Mouse (Mus musculus) natural killer cell, adult 2 months (primary cell): ENCODE results near the gene Rab40c.

ENCODE experiments used
- DNase-seq, 2 experiments: peaks; one replicate each; pipeline ENCODE4 v3.0.0; 2022; ENCODE audit warnings: low spot score in 2 of 2

Rab40c gene

DNA sequence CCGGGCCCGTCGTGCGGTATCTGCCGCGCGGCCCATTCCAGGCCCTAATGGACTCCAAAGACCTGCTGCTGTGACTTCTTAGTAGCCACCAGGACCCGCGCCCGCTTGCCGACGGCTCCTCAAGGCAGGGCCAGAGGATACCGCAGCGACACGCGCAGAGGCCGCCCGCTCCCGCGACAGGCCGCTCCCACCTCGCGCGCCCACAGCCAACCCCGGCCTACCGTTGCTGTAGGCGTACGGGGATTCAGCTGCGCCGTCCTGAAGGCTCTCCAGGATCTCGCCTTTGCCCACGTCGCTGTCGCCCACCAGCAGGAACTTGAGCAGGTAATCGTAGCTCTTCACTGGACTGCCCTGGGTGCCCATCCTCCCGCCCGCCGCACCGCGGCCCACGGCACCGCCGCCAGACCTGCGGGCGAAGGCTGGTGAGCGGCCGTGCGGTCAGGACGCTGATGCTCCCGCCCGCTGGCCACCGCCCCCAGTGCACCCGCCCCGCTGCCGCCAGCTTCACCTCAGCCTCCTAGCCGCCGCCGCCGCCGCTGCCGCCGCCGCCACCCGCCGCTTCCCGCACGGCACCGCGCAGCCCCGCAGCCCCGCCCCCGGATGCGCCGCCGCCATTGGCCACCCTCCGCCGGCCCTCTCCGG lies at the start of gene Rab40c:
TSS of gene Rab40c (minus strand) at position 584 of the 642 bp plus-strand sequence.
- no peak for DNase-seq

DNA sequence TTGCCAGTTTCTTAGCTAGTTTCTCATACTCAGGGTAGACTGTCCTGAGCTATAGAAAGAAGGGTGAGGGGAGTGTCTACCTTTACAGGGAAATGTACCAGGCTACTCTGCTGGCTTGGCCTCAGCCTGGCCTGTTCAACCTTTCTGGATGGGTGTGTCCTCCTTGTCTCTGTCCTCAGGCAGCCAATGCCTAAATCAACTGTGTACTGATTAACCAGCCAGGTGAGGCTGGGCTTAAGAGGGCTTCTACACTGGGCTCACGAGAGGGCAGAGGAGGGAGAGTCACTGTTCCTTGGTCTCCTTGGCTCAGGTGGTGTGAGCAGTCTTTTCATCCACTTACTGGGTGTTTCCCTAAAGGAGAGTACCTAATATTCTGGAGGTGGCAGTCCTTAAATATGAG lies 48.6 kb upstream of the Rab40c start:
- DNase-seq: no peak

GRCm38 (mm10) chr17:25967652-25968051 lies 48.1 kb upstream of the Rab40c start:
- DNase-seq: no peak

DNA sequence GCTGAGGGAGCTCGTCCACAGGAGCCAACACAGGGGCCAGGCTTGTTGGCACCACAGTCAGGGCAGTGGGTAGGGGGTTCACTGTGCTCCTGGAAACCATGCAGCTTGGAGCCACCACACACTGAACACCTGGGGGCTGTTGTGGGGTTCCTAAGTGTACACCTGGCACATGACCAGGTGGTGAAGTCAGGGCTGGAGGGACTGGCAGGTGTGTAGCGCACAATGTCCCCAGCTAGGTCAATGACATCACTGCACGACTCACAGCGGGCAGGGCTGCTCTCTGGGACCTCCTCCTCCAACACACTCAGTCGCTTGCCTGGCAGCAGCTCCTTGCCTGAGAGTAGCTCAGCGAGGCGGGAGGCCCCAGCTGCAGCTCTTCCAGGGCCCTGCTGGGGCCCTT lies 44.7 kb upstream of the Rab40c start:
- no peak for DNase-seq

GRCm38 (mm10) chr17:25962413-25962905 lies 42.9 kb upstream of the Rab40c start:
- no peak for DNase-seq

- no peak for DNase-seq
Measured at GRCm38 (mm10) chr17:25961566-25961965, 42.0 kb upstream of the Rab40c start.

DNA sequence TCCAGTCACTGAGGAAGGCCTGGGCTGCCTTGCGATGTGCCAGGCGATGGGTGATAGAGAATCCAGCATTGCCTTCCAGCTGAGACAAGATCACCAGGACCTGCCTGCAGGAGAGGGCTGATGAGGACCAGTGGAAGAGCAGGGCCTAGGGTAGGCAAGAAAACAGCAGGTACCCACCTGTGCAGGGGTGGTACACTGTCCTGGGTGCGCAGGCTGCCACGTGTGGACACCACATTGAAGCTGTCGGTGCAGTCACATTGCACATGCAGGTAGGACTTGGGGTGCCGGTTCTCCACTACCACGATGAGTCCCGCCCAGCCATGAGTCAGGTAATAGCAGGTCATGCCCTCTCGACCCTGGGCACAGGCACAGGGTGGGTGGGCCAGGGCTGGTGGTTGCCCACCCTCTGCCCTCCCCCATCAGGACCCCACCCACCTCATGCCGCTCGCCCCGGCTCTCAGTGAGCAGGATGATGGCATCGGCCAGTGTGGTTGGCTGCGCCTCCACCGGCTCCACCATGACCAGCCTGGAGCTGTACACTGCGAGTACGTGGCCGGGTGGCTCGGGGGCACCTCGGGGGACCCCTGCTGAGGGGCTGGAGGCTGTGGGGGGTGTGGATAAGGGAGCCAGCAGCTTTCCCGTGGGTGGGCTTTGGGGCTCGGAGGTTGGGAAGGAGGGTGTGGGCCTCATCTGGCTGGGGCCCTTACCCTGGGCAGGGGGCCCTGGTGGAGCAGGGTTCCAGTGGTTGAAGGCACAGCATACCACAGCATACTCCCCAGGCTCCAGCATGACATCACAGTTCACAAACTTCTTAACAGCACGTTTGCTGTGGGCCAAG lies 40.3 kb upstream of the Rab40c start:
- DNase-seq: no peak

DNA sequence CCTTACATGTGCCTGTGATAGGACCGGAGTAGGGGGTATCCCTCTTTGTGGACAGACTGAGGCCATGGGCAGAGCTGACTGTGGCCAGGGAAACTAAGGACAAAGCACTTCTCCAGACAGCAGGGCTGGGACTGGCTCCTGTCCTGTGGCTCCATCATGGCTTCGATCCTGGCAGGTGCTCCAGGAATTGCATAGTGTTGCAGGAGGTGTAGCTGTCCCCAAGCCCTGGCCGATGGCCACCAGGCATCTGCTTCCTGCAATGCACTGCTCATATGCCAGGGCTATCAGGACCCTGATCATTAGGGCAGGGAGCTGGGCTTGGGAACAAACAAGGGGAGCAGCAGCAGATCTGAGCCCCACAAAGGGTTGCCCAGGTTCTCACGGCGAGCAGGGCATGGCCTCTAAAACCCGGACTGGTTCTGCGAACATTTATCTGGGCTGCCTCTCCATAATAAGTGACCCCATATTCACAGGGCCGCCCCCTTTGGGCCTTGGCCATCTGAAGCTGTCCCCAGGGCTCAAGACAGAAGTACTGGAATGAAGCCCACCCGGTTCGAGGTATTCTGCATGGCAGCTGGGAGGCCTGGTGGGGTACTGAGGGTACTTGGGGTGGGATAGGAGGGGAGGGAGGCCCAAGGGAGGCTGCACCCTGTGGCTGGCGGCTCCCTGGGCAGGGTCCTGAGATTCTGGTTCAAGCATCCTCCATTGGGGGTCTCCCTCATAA lies 39.4 kb upstream of the Rab40c start:
- no peak for DNase-seq

- no peak for DNase-seq
Measured at GRCm38 (mm10) chr17:25957586-25958051, 38.1 kb upstream of the Rab40c start.

DNA sequence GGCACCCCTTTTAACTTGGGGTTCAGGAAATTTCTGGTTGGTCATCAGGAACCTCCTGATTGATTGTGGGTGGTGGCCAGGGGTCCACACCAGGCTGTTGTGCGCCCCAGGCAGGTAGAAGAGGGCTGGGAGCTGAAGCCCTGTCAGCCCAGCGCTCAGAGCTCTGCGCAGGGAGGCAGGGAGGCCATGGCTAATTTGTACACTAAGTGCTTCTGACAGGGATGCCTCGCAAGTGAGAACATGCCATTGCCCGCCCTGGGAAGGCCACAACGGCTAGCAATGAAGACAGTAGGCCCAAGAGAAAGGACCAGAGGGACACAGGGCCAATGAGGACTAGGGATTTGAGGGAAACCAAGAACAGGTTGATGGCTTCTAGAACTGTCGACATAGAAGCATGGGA lies 37.1 kb upstream of the Rab40c start:
- DNase-seq: no peak

- DNase-seq: no peak
Measured at GRCm38 (mm10) chr17:25956201-25956600, 36.7 kb upstream of the Rab40c start.

GRCm38 (mm10) chr17:25955736-25956135 lies 36.2 kb upstream of the Rab40c start:
- no peak for DNase-seq

- no peak for DNase-seq
Measured at GRCm38 (mm10) chr17:25954671-25955070, 35.1 kb upstream of the Rab40c start.

DNA sequence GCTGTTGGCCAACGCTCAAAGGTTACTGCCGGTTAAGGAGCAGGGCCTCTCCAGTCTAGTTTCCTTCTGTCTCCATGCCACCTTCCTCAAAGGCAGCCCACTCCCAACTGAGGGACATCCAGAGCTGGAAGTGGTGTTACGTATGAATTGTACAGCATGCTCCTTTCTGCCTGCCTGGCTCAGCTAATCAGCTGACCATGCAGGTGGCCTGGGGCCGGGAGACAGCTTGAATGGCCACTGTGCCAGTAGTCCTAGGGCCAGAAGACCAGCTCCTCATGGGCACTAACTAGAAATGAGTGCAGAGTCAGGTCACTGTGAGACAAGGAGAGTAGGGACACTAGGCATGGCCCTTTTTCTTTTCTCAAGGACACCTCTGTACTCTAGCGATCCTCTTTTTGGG lies 33.6 kb upstream of the Rab40c start:
- DNase-seq: no peak

DNA sequence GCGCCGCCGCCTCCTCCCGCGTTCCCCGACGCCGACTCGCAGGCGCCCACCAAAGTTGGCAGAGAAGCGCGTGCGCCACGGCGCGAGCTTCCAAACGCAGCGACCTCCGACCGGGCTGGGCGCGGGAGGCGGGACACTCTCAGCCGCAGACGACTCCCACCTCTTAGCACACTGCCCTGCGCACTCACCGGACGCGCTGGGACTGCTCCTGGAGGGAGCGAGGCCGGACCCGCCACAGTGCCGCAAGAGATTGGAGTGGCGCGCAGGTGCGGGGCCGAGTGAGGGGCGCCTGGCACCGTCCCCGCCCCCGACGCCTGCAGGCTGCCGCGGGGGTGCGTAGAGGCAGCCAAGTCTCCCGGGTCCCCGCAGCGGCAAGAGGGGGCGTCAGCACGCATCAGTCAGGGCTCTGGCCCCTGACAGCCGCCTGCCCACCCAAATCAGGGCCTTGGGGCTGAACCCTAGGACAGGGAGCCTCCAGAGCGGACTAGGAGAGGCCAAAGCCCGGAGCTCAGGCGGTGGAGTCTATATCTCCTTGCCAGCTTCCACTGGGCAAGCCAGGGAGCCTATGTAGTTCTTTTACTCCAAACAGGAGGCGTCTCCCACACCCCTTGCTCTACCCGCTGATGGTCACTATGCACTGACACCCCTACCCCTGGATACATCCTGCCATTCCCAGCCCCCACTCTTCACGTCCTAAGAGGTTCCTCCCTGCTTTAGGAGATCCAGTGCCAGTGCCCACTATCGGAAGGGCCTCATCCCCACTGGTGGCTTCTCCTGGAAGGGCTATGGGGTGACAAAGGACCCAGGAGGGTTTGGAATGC lies 32.5 kb upstream of the Rab40c start, which contains the start of gene A930017K11Rik:
TSS of gene A930017K11Rik (minus strand) at position 763 of the 821 bp plus-strand sequence.
- DNase-seq: no peak

DNA sequence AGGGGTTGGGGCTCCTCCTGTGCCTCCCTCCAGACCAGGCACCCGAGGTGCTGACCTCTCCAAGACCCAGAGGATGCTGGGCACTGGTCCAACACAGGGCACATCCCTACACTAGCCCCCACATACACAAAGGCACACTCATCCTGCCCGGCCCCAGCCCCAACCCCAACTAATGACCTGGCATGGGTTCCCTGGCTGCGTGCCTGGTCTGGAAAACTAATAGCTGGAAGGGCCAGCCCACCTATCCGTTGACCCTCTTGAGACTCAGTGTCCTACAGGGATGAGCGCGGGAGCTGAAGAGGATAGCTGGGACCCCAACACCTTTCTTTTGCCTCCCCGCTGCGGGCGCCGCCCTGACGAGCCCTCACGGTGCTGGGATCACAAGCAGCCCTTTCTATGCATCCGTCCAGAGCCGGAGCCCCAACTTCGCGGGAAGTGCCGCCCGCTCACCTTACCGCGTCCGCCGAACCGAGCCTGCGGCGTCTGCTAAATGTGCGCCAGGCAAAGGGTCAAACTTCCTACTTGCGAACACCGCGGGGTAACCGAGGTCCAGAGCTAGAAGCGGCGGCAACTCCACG lies 31.8 kb upstream of the Rab40c start:
- DNase-seq: no peak

DNA sequence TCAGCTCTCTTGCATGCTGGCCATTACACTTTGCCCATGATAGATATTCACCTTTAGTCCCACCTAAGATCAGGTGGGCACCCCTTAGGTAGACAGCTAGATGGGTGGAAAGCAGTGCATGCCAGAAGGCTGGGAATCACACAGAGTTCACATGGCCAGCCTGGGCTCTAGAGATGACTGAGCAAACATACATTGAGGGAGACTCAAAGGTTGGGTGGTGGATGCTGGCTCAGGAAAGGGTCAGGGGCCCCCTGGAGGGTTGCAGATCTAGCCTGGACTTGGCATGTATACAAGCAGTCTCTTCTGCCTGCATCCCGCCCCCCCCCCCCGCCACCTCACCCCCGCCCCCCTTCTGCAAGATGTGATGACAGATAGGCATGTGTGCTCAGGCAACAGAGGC lies 31.2 kb upstream of the Rab40c start:
- no peak for DNase-seq

- DNase-seq: no peak
Measured at GRCm38 (mm10) chr17:25949981-25950380, 30.5 kb upstream of the Rab40c start.

DNA sequence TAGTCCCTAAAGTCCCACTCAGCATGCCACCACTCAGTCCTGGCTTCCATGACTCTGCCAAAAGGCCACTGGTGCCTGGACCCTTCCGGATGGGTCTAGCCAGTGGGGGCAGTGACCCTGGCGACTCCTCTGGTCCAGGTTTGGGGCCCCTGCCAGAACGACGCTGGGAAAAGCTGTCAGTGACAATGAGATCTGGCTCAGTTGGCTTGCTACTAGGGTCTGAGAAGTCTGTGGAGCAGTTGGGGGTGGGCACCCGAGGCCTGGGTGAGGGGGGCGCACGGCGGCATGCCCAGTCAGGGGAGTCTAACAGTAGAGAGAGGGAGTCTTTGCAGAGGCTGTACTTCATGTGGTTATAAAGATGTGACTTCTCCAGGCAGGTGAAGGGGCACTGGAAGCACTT lies 28.5 kb upstream of the Rab40c start:
- no peak for DNase-seq

- DNase-seq: no peak
Measured at GRCm38 (mm10) chr17:25947576-25947975, 28.0 kb upstream of the Rab40c start.

DNA sequence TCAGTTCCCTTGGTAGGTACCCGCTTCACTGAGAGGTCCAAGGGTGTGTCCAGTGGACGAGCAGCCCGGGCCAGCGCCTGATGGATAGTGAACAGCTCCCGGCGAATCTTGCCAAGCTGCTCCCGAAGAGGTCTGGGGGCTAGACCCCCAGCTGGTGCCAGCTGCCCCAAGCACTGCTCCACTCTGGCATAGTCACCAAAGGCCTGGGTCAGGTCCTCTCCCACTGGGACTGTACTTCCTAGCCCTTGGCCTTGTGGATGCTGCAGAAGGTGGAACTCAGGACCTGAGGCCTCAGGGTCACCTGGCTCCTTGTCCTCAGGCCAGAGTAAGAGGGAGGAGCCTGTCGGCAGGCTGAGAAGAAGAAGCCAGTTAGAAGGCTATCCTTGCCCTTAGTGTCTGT lies 27.4 kb upstream of the Rab40c start:
- DNase-seq: no peak
